Mouse (Mus musculus): Measurements from ENCODE around the gene Krt13.

GRCm38 (mm10) chr11:100113742-100114029, 7.7 kb downstream of the Krt13 start:
- TF ChIP-seq POLR2A (IDR thresholded peaks at IDR 0.05; ENCODE audit: control insufficient read depth, extremely low read depth, insufficient read depth, low read length, poor library complexity): no peak
- TF ChIP-seq CTCF (IDR thresholded peaks at IDR 0.05; ENCODE audit: borderline replicate concordance, control insufficient read depth, extremely low read depth, insufficient read depth, low read length, poor library complexity): no peak

Data from thymus, adult 2 months (tissue).